Mouse (Mus musculus): ENCODE results near the gene Olfr1312. TPM values are rescaled to one million over a fixed set of nuclear protein-coding genes. Genes with fewer than 3 reads are reported as not detected.
"Not testable (repeated sequence)": the region's sequence is repeated elsewhere in the genome, so short reads cannot be mapped to it uniquely, and the experiment has no call there.

Olfr1312 gene
- total RNA-seq (2021) = not detected
- long read RNA-seq, experiment 1 = 0 reads
- long read RNA-seq, experiment 2 = 0 reads

DNA sequence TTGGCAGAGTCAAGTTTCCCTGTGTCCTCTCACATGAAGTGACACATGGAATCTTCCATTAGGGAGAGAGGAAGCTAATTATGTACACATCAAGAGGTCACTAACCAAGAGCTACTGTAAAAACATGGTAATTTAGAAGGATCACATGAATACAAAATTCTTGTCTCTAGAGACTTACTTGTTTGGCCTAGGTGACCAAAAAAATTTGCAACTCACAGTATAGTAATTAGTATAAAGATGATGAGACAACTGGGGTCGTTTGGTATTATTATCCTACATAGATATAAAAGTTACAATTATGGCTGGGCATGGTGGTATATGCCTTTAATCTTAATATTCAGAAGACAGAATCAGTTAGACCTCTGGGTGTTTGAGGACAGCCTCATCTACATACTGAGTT lies at the start of gene Olfr1312:
Gene Olfr1312 (minus strand): TSS at position 101 of the 400 bp plus-strand sequence.
- no peak for DNase-seq

- no peak for DNase-seq
Observed at GRCm38 (mm10) chr2:112096681-112097080, 46.6 kb upstream of the Olfr1312 start, which contains the start of gene Olfr1314. Gene Olfr1314, minus strand, starts transcription at chr2:112096781.

DNA sequence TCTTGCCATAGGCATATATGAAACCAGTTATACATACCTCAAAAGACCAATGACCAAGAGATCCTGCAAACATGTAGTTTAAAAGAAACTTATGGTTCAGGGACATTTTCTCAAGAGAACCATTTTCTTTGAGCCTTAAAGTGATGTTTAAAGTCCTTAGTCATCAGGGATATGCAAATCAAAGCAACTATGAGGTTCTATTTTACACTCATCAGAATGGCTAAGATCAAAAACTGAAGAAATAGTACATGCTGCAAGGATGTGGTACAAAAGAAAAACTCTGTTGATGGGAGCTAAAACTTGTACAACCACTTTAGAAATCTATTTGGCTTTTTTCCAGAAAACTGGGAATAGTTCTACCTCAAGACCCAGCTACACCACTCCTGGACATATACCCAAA lies 27.7 kb upstream of the Olfr1312 start, which contains the start of gene Olfr1313:
Gene Olfr1313 (minus strand): TSS at position 101 of the 400 bp plus-strand sequence.
- no peak for DNase-seq

DNA sequence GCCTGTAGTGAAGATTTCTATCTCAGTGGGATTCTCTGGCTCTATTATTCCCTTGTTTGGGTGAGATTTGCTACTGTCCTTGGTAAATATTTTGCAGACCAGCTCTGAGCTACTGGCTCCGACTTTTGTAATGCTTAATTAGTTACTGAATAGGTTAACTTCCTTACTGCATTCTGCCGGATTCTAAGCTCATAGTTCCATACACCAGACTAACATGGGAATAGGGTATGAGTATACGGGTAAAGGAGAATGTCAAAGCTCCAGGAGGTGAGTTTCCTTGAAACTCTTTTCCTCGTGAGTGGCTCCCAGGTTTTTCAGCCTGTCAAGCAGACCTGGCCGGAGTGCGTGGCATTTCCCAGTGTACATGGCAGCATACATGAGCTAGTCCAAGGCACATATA lies 23.1 kb downstream of the Olfr1312 start:
- not testable (repeated sequence) for DNase-seq

DNA sequence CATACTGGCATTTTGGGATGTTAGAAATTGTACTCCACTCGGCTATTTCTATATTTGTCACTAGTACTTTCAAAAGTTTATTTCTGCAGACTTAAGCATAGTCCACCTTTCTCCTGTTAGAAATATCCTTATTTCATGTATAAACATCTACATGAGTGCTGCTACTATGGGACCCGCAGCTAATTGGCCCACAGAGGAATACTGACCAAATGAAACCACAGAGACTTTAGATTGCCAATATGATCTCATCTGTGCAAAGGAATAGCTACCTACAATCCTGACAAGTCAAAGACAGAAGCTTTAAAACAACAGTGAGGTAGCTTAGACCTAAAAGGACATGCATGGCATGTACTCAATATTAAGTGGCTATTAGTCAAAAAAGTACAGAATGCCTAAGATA lies 25.7 kb downstream of the Olfr1312 start, which contains the start of gene Olfr1311:
Gene Olfr1311 (minus strand): TSS at position 101 of the 400 bp plus-strand sequence.
- no peak for DNase-seq

DNA sequence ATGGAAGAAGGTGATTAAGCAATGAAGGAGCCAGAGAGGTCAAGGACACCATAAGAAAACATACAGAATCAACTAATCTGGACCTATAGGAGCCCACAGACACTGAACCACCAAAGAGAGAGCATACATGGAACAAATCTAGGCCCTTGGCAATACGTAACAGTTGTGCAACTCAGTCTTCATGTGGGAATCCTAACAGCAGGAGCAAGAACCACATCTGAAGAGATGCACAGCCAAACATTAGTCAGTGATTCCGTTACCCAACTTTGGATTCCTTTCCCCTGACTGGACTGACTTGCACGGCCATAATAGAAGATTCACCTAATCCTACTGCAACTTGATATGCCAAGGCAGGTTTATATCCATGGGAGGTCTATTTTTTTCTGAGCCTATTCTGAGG lies 35.1 kb downstream of the Olfr1312 start:
- DNase-seq = no peak

DNA sequence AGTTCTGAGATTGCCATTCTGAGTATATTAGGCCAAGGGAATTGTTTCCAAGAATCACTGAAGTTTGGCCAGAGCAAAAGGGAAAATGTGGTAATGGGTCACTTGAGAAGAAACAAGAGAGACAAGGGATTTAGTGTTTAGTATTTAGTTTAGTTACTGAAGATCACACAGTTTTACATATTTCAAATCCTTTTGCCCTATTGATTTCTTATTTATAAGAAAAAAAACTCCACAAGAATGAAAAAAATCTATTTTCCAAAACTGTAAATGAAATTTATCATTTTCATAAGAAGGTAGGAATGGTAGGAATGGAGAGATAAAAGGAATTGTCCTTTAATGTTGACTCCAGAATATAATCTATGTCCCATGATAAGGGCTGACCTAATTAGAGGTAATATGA lies 37.4 kb downstream of the Olfr1312 start, which contains the start of gene Olfr1310:
Gene Olfr1310 (minus strand): TSS at position 101 of the 400 bp plus-strand sequence.
- no peak for DNase-seq

GRCm38 (mm10) chr2:111990181-111990580 lies 59.9 kb downstream of the Olfr1312 start, which contains the start of gene Olfr1309:
Gene Olfr1309, minus strand, starts transcription at chr2:111990281.
- no peak for DNase-seq

Other genes starting within 250 kb of the Olfr1312 start
- gene Olfr1303, start 229.9 kb downstream of the Olfr1312 start, total RNA-seq (2021) = not detected
- gene Olfr1305, start 173.1 kb downstream of the Olfr1312 start, total RNA-seq (2021) = not detected
- gene Olfr1306, start 134.0 kb downstream of the Olfr1312 start, total RNA-seq (2021) = not detected
- under 1 TPM in 1 of 2 experiments, not detected in 1; 0.03 TPM for gene Olfr1307, start 100.8 kb downstream of the Olfr1312 start, total RNA-seq (2021)
- not detected for gene Olfr1308, start 85.3 kb downstream of the Olfr1312 start, total RNA-seq (2021)
- not detected for gene Olfr1309, start 60.0 kb downstream of the Olfr1312 start, total RNA-seq (2021)
- gene Olfr1310, start 37.5 kb downstream of the Olfr1312 start, total RNA-seq (2021) = not detected
- not detected for gene Olfr1311, start 25.8 kb downstream of the Olfr1312 start, total RNA-seq (2021)
- gene Olfr1313, start 27.6 kb upstream of the Olfr1312 start, total RNA-seq (2021) = not detected
- gene Olfr1314, start 46.5 kb upstream of the Olfr1312 start, total RNA-seq (2021) = not detected
- gene Olfr1315-ps1, start 65.2 kb upstream of the Olfr1312 start, total RNA-seq (2021) = not detected
- gene Olfr1316, start 84.7 kb upstream of the Olfr1312 start, total RNA-seq (2021) = not detected
- not detected for gene Olfr1317, start 90.1 kb upstream of the Olfr1312 start, total RNA-seq (2021)
- gene Olfr1318, start 104.0 kb upstream of the Olfr1312 start, total RNA-seq (2021) = not detected
- 1 to 10 TPM; 2.8 to 5.9 TPM for gene Lpcat4, start 189.2 kb upstream of the Olfr1312 start, total RNA-seq (2021)
- not detected for gene Nutm1, start 209.1 kb upstream of the Olfr1312 start, total RNA-seq (2021)
- 100 to 1,000 TPM; 112 to 150 TPM for gene Nop10, start 211.7 kb upstream of the Olfr1312 start, total RNA-seq (2021)
- gene Slc12a6, start 215.6 kb upstream of the Olfr1312 start, total RNA-seq (2021) = 10 to 100 TPM; 32.1 to 36.1 TPM
- gene Gm21985, start 216.1 kb upstream of the Olfr1312 start, total RNA-seq (2021) = under 1 TPM in 1 of 2 experiments, not detected in 1; 0.26 TPM